Mouse (Mus musculus) Muller cell, postnatal 12 days (primary cell): ENCODE results near the gene Rbm25.
A peak's percentile ranks its signal among the peaks of the same experiment; 100 is the strongest.

Experiments used
- DNase-seq: peaks from one replicate; pipeline ENCODE4 v3.0.0-alpha.2; 2015; ENCODE audit errors: inconsistent ontology term

Rbm25 gene

GRCm38 (mm10) chr12:83650346-83650745 is 19.3 kb downstream of the Rbm25 start:
- no peak for DNase-seq

- DNase-seq, result no peak
Measured at GRCm38 (mm10) chr12:83651414-83651813, 20.4 kb downstream of the Rbm25 start.

GRCm38 (mm10) chr12:83685466-83685865 is 54.4 kb downstream of the Rbm25 start:
- no peak for DNase-seq

GRCm38 (mm10) chr12:83686575-83687350 is 55.7 kb downstream of the Rbm25 start:
- DNase-seq, result no peak

- peak; percentile 96 for DNase-seq
Measured at GRCm38 (mm10) chr12:83687934-83688315, 56.9 kb downstream of the Rbm25 start, which contains the start of gene Psen1. TSS of gene Psen1 (plus strand) at chr12:83688152.

GRCm38 (mm10) chr12:83688316-83689086 is 57.5 kb downstream of the Rbm25 start:
- DNase-seq, result no peak

- no peak for DNase-seq
Measured at GRCm38 (mm10) chr12:83689087-83689432, 58.0 kb downstream of the Rbm25 start.

GRCm38 (mm10) chr12:83694011-83694410 is 63.0 kb downstream of the Rbm25 start:
- DNase-seq, result no peak

GRCm38 (mm10) chr12:83694669-83695068 is 63.6 kb downstream of the Rbm25 start:
- no peak for DNase-seq

GRCm38 (mm10) chr12:83698637-83699036 is 67.6 kb downstream of the Rbm25 start:
- DNase-seq, result no peak

GRCm38 (mm10) chr12:83701608-83702007 is 70.6 kb downstream of the Rbm25 start:
- DNase-seq, result no peak

- DNase-seq, result no peak
Measured at GRCm38 (mm10) chr12:83702796-83703195, 71.8 kb downstream of the Rbm25 start.

GRCm38 (mm10) chr12:83706951-83707350 is 75.9 kb downstream of the Rbm25 start:
- no peak for DNase-seq

GRCm38 (mm10) chr12:83708160-83709092 is 77.4 kb downstream of the Rbm25 start:
- DNase-seq, result no peak

GRCm38 (mm10) chr12:83709934-83710333 is 78.9 kb downstream of the Rbm25 start:
- DNase-seq, result no peak

GRCm38 (mm10) chr12:83713749-83714148 is 82.7 kb downstream of the Rbm25 start:
- peak; percentile 43 for DNase-seq

- no peak for DNase-seq
Measured at GRCm38 (mm10) chr12:83716416-83717184, 85.6 kb downstream of the Rbm25 start.

GRCm38 (mm10) chr12:83719431-83719830 is 88.4 kb downstream of the Rbm25 start:
- DNase-seq, result no peak

- no peak for DNase-seq
Measured at GRCm38 (mm10) chr12:83721281-83721680, 90.2 kb downstream of the Rbm25 start.

- DNase-seq, result no peak
Measured at GRCm38 (mm10) chr12:83723037-83723436, 92.0 kb downstream of the Rbm25 start.
